21 mouse cellular contexts compared by ENCODE assay signal in genomic region chr9:60715271-60715670, GRCm38 (mm10). TPM values are rescaled to one million over a fixed set of nuclear protein-coding genes. Genes with fewer than 3 reads are reported as not detected.
A peak's percentile ranks its signal among the peaks of the same experiment; 100 is the strongest.
DNase-seq lines count a peak whose midpoint lies in the region; ATAC-seq and TF ChIP-seq lines count a peak whose summit lies in the region.
"Had no signal": no experiment of that assay in that cellular context is flagged by ENCODE, and none has a peak within 500 bp of the region (broad histone marks: within the 10 kb centered on the region; RNA-seq: fewer than 3 reads in every experiment).

No protein-coding gene starts in this region.

- H3K9ac ChIP-seq in hindbrain, embryonic 13.5 days: no peak overlapping the region
- no peak overlapping the region for H3K9ac ChIP-seq in midbrain, embryonic 14.5 days (replicated peaks; ENCODE audit: low read length)
- no peak overlapping the region for H3K9ac ChIP-seq in midbrain, embryonic 16.5 days (ENCODE audit: low read depth, low read length)
- H3K9ac ChIP-seq: limb, embryonic 15.5 days; liver, embryonic 15.5 days; lung, embryonic 15.5 days; neural tube, embryonic 12.5 days had no signal

- H3K4me1 ChIP-seq in hindbrain, embryonic 13.5 days (replicated peaks): peaks cover 29% of the 10 kb centered on the region
- H3K4me1 ChIP-seq in hindbrain, embryonic 10.5 days (replicated peaks): peaks cover 17% of the 10 kb centered on the region
- peaks cover 17% of the 10 kb centered on the region for H3K4me1 ChIP-seq in midbrain, embryonic 14.5 days (ENCODE audit: control insufficient read depth, insufficient read depth, low read length)
- peaks cover 25% of the 10 kb centered on the region for H3K4me1 ChIP-seq in midbrain, embryonic 16.5 days (ENCODE audit: control insufficient read depth, insufficient read depth, low read length)
- peaks cover 5% of the 10 kb centered on the region; the same call in 1 of the 2 replicates for H3K4me1 ChIP-seq in cortical plate, adult 2 months (ENCODE audit: control insufficient read depth, insufficient read depth, low read length)
- H3K4me1 ChIP-seq: liver, embryonic 15.5 days had no signal

- TF ChIP-seq CTCF in cortical plate, adult 2 months (IDR thresholded peaks at IDR 0.05; ENCODE audit: extremely low read depth, insufficient read depth, low read length): no peak

- no peak overlapping the region for H3K27ac ChIP-seq in hindbrain, embryonic 13.5 days
- H3K27ac ChIP-seq in hindbrain, embryonic 10.5 days: no peak overlapping the region
- no peak overlapping the region for H3K27ac ChIP-seq in midbrain, embryonic 14.5 days (replicated peaks; ENCODE audit: low read depth, low read length)
- no peak overlapping the region for H3K27ac ChIP-seq in midbrain, embryonic 16.5 days (ENCODE audit: low read length)
- H3K27ac ChIP-seq in cortical plate, adult 2 months (ENCODE audit: insufficient read depth, low read length): no peak overlapping the region
- H3K27ac ChIP-seq: embryonic facial prominence, embryonic 10.5 days; forebrain, embryonic 10.5 days; limb, embryonic 15.5 days; liver, embryonic 15.5 days; lung, embryonic 15.5 days; neural tube, embryonic 12.5 days; stomach, postnatal 0 days had no signal

- TF ChIP-seq POLR2A in cortical plate, adult 2 months (IDR thresholded peaks at IDR 0.05; ENCODE audit: extremely low read depth, insufficient read depth, low read length): no peak

- no peaks in the 10 kb centered on the region for H3K36me3 ChIP-seq in hindbrain, embryonic 13.5 days
- H3K36me3 ChIP-seq in hindbrain, embryonic 10.5 days: no peaks in the 10 kb centered on the region
- H3K36me3 ChIP-seq in midbrain, embryonic 14.5 days (ENCODE audit: control insufficient read depth, insufficient read depth, low read length): no peaks in the 10 kb centered on the region
- H3K36me3 ChIP-seq in midbrain, embryonic 16.5 days (ENCODE audit: control insufficient read depth, insufficient read depth, low read length): no peaks in the 10 kb centered on the region
- H3K36me3 ChIP-seq: embryonic facial prominence, embryonic 10.5 days; forebrain, embryonic 10.5 days; limb, embryonic 15.5 days; liver, embryonic 15.5 days; lung, embryonic 15.5 days; neural tube, embryonic 12.5 days had no signal

- whole genome bisulfite sequencing in hindbrain, embryonic 13.5 days: 91% methylated on average over 4 of the region's 4 CpGs
- WGBS in hindbrain, embryonic 10.5 days: 84% methylated on average over 4 of the region's 4 CpGs
- WGBS in midbrain, embryonic 14.5 days: 86% methylated on average over 4 of the region's 4 CpGs
- 92% methylated on average over 4 of the region's 4 CpGs for WGBS in midbrain, embryonic 16.5 days

- H3K9me3 ChIP-seq in hindbrain, embryonic 13.5 days: no peaks in the 10 kb centered on the region
- H3K9me3 ChIP-seq in hindbrain, embryonic 10.5 days: no peaks in the 10 kb centered on the region
- no peaks in the 10 kb centered on the region for H3K9me3 ChIP-seq in midbrain, embryonic 14.5 days (ENCODE audit: control insufficient read depth, low read length)
- H3K9me3 ChIP-seq in midbrain, embryonic 16.5 days (replicated peaks; ENCODE audit: control insufficient read depth, low read length, poor library complexity, severe bottlenecking): no peaks in the 10 kb centered on the region
- H3K9me3 ChIP-seq: embryonic facial prominence, embryonic 10.5 days; forebrain, embryonic 10.5 days; limb, embryonic 15.5 days; liver, embryonic 15.5 days; lung, embryonic 15.5 days; neural tube, embryonic 12.5 days had no signal

- ATAC-seq in hindbrain, embryonic 13.5 days (ENCODE audit: low FRiP score): no peak
- ATAC-seq in midbrain, embryonic 14.5 days (ENCODE audit: low FRiP score, low TSS enrichment): no peak
- no peak for ATAC-seq in midbrain, embryonic 16.5 days
- ATAC-seq: CD4-positive, CD25-positive, alpha-beta regulatory T cell, adult 4 months; forebrain, embryonic 16.5 days had no signal

- 0 out of 2 replicates have a peak overlapping the region, but pooled peaks have one; percentile 8 for H3K4me2 ChIP-seq in hindbrain, embryonic 13.5 days
- peak overlapping the region; percentile 2; the same call in 1 of the 2 replicates for H3K4me2 ChIP-seq in midbrain, embryonic 14.5 days (ENCODE audit: low read length)
- no peak overlapping the region; the same call in 1 of the 2 replicates for H3K4me2 ChIP-seq in midbrain, embryonic 16.5 days (ENCODE audit: low read length)
- H3K4me2 ChIP-seq: limb, embryonic 15.5 days; liver, embryonic 15.5 days; lung, embryonic 15.5 days had no signal

- no peak overlapping the region for H3K4me3 ChIP-seq in hindbrain, embryonic 13.5 days
- no peak overlapping the region for H3K4me3 ChIP-seq in hindbrain, embryonic 10.5 days
- no peak overlapping the region for H3K4me3 ChIP-seq in midbrain, embryonic 14.5 days (replicated peaks; ENCODE audit: low read depth, low read length)
- no peak overlapping the region for H3K4me3 ChIP-seq in midbrain, embryonic 16.5 days (ENCODE audit: low read depth, low read length)
- peak overlapping the region; percentile 87 for H3K4me3 ChIP-seq in cortical plate, adult 2 months (ENCODE audit: insufficient read depth, low read length)
- H3K4me3 ChIP-seq: embryonic facial prominence, embryonic 10.5 days; forebrain, embryonic 10.5 days; limb, embryonic 15.5 days; liver, embryonic 15.5 days; lung, embryonic 15.5 days; neural tube, embryonic 12.5 days had no signal

- H3K27me3 ChIP-seq in hindbrain, embryonic 13.5 days: peaks cover 12% of the 10 kb centered on the region; the same call in 1 of the 2 replicates
- peaks cover 31% of the 10 kb centered on the region for H3K27me3 ChIP-seq in hindbrain, embryonic 10.5 days (ENCODE audit: insufficient read depth, poor library complexity, severe bottlenecking)
- no peaks in the 10 kb centered on the region for H3K27me3 ChIP-seq in midbrain, embryonic 14.5 days (ENCODE audit: control insufficient read depth, insufficient read depth, low read length)
- no peaks in the 10 kb centered on the region; the same call in 1 of the 2 replicates for H3K27me3 ChIP-seq in midbrain, embryonic 16.5 days (ENCODE audit: control insufficient read depth, insufficient read depth, low read depth, low read length)
- H3K27me3 ChIP-seq: limb, embryonic 15.5 days had no signal

- DNase-seq in hindbrain, embryonic 10.5 days (ENCODE audit: low spot score): no peak
- no peak for DNase-seq in midbrain, embryonic 14.5 days
- peak; percentile 45 for DNase-seq in right cerebral cortex, postnatal 14 days
- DNase-seq in lung, postnatal 10 days: no peak
- DNase-seq: adrenal gland, postnatal 14 days; cerebellum, adult 9-11 months; gastrocnemius, adult 2 months; heart, postnatal 36 days; kidney, adult 8-10 months had no signal

RNA-seq across cellular contexts. Expression of gene Larp6, which starts 2.5 kb away (rescaled TPM):
- polyA plus RNA-seq in hindbrain, embryonic 13.5 days (2015; fragmentation: Nextera tagmentation; extraction: Ambion mirVana): 10.3 and 11.2 TPM in 2 replicates
- polyA plus RNA-seq in hindbrain, embryonic 10.5 days (2016; fragmentation: Nextera tagmentation; extraction: Ambion mirVana): 0.87 and 1.5 TPM in 2 replicates
- 13.7 and 15.6 TPM in 2 replicates for polyA plus RNA-seq in midbrain, embryonic 14.5 days (2014; fragmentation: Nextera tagmentation; extraction: Ambion mirVana)
- 20.7 and 22.9 TPM in 2 replicates for polyA plus RNA-seq in midbrain, embryonic 16.5 days (2015; fragmentation: Nextera tagmentation; extraction: Ambion mirVana)
- 35.8 and 37.0 TPM in 2 replicates for polyA plus RNA-seq in cortical plate, adult 2 months (2012; rRNA removed)
- polyA plus RNA-seq: CD4-positive, CD25-positive, alpha-beta regulatory T cell, adult 4 months had no signal

RNA-seq across cellular contexts. Expression of gene Lrrc49, which starts 27.3 kb away (rescaled TPM):
- 67.9 and 70.0 TPM in 2 replicates for polyA plus RNA-seq in hindbrain, embryonic 13.5 days (2015; fragmentation: Nextera tagmentation; extraction: Ambion mirVana)
- 24.8 and 38.6 TPM in 2 replicates for polyA plus RNA-seq in hindbrain, embryonic 10.5 days (2016; fragmentation: Nextera tagmentation; extraction: Ambion mirVana)
- 74.3 and 90.8 TPM in 2 replicates for polyA plus RNA-seq in midbrain, embryonic 14.5 days (2014; fragmentation: Nextera tagmentation; extraction: Ambion mirVana)
- polyA plus RNA-seq in midbrain, embryonic 16.5 days (2015; fragmentation: Nextera tagmentation; extraction: Ambion mirVana): 83.5 and 88.4 TPM in 2 replicates
- 70.3 and 73.5 TPM in 2 replicates for polyA plus RNA-seq in cortical plate, adult 2 months (2012; rRNA removed)
